Mouse (Mus musculus) spleen, postnatal 36 days (tissue): ENCODE measurements around the gene Necab3.
A peak's percentile ranks its signal among the peaks of the same experiment; 100 is the strongest.

ENCODE experiments used
- DNase-seq, 2 experiments: peaks; one replicate each; pipeline ENCODE4 v3.0.0; 2022; ENCODE audit warnings: low spot score in 2 of 2, mixed read lengths in 1 of 2

The Necab3 gene

DNA sequence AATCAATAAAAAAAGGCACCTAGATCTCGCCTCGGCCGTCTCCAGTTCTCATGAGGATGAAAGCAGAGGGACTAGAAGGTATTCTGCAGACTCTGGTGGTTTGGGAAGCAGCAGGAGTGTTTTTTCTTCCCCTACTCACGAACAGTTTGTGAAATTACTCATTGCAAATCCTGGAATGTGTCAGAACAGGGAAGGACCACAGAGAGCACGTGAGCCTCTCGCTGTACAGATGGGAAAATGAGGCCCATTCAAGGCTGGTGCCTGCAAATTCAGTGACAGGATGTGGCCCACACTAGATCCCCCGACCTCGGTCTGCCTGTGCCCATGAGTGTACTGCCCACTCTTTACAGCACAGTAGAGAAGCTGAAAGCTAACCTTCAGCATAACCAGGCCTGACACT, 13.3 kb upstream of the Necab3 start:
- DNase-seq, result no peak

- no peak for DNase-seq
These were observed 12.6 kb upstream of the Necab3 start for GRCm38 (mm10) chr2:154571266-154571665.

DNA sequence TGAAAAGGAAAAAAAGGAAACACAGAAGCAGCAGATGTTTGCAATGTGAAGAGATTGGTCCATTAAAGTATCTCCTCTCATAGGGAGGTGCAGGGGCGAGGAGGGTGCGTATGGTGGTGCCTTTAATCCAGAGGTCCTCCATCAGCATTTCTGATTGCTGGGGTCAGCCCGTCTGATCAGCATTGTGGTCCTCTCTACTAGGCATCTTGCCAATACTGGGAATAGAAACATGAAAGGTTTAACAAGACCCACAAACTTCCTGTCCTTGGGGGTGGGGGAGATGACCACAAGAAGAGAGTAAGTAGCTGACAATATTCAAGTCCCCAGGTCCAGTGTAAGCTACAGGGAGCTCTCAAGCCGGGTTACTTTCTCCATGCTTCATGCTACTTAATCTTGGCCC, 12.0 kb upstream of the Necab3 start:
- no peak for DNase-seq

DNA sequence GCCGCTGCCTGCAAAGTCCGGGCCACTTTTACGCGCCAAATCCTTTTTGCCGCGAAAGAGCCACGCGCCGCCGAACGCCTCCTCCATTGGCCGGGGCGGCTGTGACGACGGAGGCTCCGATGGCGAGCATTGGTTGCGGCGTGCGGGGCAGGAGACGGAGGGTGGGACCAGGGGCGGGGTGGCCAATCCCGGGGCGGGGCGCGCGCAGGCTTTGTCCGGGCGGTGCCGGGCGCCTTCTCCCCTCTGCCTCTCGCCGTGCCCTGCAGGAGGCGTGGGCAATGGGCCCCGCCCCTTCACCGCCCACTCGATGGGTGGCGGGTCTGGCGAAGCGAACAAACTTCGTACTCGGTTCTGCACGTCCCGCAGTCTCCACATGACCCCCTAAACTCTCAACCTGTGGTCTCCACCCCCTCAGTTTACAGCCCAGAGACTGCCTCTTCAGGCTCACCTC, 11.2 kb upstream of the Necab3 start, which contains the start of gene E2f1:
E2f1 (minus strand) TSS at position 57 of the 451 bp plus-strand sequence.
- peak; percentile 95 for DNase-seq

GRCm38 (mm10) chr2:154569071-154569748, 10.5 kb upstream of the Necab3 start:
- DNase-seq, result peak; percentile 64 to 70

DNA sequence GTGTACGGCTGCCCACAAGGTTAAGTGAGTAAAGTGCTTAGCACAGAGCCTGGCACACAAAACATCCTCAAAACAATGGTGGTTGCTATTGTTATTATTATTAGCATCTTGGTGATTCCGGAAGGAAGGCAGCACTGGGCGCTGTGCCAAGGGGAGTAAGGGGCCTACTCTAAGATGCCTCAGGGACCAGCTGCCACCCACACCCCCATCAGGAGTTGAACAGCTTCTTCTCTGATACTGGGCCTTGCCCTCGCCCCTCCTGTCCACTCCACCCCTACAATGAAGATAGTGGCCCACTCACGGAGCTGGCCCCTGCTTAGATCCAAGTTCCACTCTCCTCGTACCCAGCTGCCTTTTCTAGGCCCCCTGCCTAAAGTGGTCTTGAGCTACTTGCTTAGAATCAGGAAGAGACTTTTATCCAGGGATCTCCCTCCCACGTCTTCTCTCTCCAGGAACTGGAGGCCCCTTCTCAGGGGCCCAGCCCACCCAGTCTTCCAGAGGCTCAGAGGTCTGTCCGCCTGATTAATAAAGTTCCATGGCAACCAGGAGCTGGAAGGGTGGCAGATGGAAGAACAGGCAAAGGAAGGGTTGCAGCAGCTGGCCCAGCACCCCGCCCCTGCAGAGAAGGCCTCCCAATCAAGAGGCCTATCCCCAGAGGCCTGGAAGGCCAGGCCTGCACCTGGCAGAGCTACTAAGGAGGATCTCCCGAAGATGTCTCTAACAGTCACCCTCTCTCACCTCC, 9.8 kb upstream of the Necab3 start:
- DNase-seq, result no peak

DNA sequence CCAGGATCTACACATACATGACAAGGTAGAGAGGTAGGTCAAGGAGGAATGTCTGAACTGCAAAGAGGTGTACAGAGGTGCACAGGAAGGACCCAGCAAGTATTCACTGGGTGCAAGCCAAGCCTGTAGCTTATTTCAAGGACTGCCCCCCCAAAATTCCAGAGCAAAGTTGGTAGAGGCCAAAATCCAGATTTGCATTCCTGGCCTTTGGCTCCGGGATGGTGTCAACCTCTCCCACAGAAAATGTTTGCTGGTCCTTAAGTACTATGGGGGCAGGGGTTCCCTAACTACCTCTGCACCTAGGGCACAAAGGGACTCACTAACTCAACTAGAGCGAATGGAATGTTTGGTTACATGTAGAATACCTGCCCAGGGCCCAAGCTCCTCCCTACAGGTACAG, 9.1 kb upstream of the Necab3 start:
- no peak for DNase-seq

DNA sequence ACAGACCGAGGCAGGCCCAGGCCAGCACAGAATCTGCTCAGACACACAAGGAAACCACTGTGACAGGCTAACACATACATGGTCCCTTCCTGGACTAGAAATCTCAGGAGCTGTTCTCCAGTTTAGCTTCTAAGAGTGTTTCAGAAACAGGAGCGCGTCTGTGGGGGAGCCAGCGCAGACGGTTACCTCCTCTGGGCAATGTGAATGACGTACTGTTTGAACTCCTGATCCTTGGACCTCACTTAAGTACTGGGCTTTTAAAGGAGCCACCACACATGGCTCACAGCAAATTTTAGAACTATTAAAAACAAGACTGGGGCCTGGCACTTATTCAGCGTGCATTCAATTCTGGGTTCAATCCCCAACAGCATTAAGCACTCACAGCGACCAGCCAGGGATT, 8.0 kb upstream of the Necab3 start:
- no peak for DNase-seq

DNA sequence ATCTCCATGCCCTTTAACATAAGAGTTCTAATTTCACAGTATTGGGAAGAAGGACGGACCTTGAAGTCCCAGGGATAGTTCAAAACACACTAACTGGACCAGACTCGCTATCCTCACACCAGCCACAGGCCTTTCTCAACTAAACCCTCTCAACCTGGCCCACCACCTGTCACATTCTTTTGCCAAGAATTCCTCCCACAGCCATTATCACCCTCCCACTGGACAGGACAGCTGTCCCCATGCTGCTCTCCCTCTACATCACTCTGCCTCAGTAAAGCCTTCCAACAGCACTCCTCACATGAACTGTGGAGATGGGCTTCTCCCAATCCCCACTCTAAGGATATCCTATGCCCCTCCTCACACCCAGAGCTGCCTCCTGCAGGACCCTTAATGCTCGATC, 6.9 kb upstream of the Necab3 start:
- no peak for DNase-seq

DNA sequence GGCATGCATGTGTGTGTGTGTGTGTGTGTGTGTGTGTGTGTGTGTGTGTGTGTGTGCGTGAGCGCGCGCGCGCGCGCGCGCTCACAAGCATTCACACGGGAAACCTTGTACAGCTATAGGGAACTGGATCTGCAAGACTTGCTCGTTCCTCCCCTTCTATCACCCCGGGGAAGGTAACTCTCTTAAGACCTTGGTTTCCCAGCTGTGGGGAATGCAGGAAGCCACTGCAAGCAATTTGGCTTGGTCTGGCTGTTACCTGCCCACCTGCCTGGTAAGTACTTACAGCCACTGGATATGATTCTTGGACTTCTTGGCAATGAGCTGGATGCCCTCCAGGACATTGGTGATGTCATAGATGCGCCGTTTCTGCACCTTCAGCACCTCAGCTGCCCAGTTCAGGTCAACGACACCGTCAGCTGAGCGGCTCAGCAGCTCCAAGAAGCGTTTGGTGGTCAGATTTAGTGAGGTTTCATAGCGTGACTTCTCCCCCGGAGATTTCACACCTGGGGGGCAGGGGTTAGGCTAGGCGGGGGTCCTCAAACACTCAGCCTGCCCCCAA, 5.0 kb upstream of the Necab3 start:
- DNase-seq, result no peak

DNA sequence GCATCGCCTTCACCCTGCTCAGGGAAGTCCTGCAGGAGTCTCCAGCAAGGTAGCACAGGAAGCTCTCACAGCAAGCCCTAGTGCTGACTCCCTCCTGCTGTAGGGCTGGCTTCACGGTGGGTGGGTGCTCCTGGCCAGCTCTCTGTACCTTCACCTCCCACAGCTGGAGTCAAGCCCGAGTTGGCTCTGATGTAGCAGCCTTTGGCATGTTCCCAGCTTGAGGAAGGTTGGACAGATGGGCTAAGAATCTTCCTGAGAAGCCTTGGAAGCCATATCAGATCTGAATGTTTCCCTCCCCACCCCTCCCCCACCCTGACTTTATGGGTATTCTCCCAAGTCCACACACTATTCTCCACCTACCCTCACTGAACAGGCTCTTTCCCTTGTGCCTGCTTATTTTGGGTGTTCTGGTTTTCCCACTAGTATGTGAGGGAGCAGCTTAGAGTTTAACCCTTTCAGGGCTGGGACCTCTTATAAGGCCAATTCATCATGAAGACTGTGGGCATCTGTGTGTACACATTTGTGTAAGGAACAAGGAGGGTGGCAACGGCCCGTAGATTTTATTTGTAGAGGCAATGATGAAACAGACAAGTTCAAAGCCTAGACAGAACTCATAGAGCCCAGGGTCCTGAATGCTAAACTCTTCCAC, 1.4 kb downstream of the Necab3 start:
- DNase-seq, result no peak

DNA sequence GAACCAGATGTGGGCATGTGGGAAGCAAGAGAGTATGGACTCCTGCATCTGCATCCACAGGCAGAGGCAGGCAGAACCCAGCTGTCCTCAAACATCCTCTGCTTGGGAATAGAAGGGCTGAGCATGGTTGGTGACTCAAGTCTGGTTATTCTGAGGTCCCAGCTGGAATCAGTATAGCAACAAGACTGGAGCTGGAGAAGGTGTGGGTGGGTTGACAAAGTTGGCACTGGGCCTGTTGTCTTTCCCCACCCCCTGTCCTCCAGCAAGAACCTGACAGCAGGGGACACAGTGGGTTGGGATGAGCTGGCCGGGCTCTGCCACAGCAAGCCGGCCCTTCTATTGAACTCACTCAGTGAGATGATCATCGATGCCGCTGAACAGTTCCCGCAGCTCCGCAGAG, 3.5 kb downstream of the Necab3 start:
- DNase-seq, result no peak

- DNase-seq, result peak; percentile 66 to 73
These were observed 6.2 kb downstream of the Necab3 start for GRCm38 (mm10) chr2:154552424-154552907.

DNA sequence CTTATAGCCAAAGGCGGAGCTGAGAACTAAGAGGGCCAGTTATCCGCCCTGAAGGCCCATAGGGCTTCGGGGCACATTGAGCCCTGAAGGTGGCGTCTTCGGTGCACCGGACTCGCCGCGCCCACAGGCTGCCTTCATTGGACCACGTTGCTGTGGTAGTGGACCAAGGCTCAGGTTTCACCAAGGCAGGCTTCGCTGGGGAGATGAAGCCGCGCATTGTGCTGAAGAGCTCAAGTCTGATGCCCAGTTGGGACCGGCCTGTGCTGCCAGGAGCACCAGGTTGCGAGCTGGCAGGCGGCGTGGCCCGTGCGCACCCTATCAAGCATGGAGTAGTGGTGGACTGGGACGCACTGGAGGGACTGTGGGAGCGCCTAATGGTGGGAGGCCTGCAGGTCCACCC, 6.8 kb downstream of the Necab3 start:
- no peak for DNase-seq

- no peak for DNase-seq
These were observed 7.2 kb downstream of the Necab3 start, which contains the start of gene Actl10 for GRCm38 (mm10) chr2:154551476-154551875. TSS of gene Actl10 (plus strand) at chr2:154551776.

- DNase-seq, result no peak
These were observed 7.8 kb downstream of the Necab3 start for GRCm38 (mm10) chr2:154550937-154551336.

GRCm38 (mm10) chr2:154549886-154550189, 8.9 kb downstream of the Necab3 start:
- DNase-seq, result no peak

DNA sequence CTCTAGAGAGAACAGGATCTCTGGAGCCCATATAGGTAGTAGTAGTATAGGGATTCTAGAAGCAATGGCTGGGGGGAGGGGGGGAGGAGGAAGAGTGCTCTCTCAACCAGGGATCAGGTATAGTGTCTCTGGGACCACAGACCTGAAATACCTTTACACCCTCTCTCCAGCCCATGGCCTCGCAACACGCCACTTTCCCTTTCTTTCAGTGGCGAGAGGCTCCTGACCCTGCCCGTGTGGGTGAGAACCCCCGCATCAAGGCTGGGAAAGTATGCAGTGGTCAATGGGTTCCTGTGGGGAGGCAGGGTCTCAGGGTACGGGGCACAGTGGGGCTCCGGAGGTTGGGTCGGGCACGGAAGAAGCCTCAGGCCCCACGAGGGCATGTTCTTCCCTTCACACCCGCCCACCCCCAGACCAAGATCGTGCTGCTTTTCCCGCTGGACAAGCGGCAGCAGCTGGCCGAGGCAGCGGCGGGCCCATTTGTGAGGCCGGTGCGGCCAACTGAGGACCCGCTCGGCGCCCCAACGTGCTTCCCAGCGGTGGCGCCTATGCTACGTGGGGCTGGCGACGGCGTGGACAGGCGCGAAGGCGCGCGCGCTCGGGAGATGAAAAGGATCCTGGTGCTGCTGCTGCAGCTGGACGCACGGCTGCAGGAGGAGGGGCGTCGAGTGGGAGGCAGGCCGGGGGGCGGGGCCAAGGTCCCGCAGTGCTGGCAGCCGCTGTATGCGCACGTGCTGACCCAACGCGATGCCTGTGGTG, 9.4 kb downstream of the Necab3 start:
- DNase-seq, result peak; percentile 35 to 41

DNA sequence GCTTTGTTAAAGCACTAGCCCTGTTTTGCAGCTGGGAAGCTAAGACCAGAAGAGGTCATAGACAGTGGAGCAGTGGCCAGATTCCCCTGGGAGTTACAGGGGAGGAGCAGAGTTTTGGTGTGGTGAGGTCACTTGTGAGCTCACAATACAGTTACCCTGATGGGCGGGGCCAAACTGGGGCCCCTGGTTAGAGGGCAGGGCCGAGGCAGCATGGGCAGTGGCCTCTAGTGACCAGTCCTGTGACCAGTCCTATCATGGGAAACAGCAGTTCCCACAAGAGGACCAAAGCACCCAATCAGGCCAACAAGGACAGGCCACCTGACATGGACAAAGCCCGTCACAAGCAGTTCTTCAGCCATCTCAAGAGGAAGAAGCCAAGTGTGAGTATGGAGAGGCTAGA, 10.0 kb downstream of the Necab3 start:
- DNase-seq, result no peak

GRCm38 (mm10) chr2:154546711-154547110, 12.0 kb downstream of the Necab3 start, which contains the start of gene 1700003F12Rik:
TSS of gene 1700003F12Rik (plus strand) at chr2:154547085.
- no peak for DNase-seq

GRCm38 (mm10) chr2:154543567-154544347, 14.9 kb downstream of the Necab3 start:
- no peak for DNase-seq
